Comparison of ENCODE assay signal across 13 mouse cellular contexts in genomic region chr5:124224321-124225092, GRCm38 (mm10). TPM values are rescaled to one million over a fixed set of nuclear protein-coding genes. Genes with fewer than 3 reads are reported as not detected.
DNase-seq lines count a peak whose midpoint lies in the region.
"Had no signal": no experiment of that assay in that cellular context is flagged by ENCODE, and none has a peak within 500 bp of the region (broad histone marks: within the 10 kb centered on the region; RNA-seq: fewer than 3 reads in every experiment).

No protein-coding gene starts in this region.

- intact Hi-C loops in gastrocnemius, postnatal 14 days (cut with DNase I; ENCODE audit: low total_unique reads), result no loop called here
- intact Hi-C loops in gastrocnemius, postnatal 36 days (cut with DNase I), result no loop called here
- intact Hi-C loops in left cerebral cortex, postnatal 4 days (cut with DNase I), result no loop called here
- intact Hi-C loops in left cerebral cortex, postnatal 14 days (cut with DNase I), result no loop called here

- H3K27me3 ChIP-seq in limb, embryonic 10.5 days (ENCODE audit: low read depth, poor library complexity, severe bottlenecking), result no peaks in the 10 kb centered on the region
- H3K27me3 ChIP-seq: embryonic facial prominence, embryonic 15.5 days; limb, embryonic 15.5 days had no signal

- no peak overlapping the region for H3K27ac ChIP-seq in limb, embryonic 10.5 days
- H3K27ac ChIP-seq: embryonic facial prominence, embryonic 15.5 days; limb, embryonic 15.5 days had no signal

- peak; percentile 49 for DNase-seq in gastrocnemius, postnatal 14 days
- no peak for DNase-seq in gastrocnemius, postnatal 36 days
- DNase-seq in left cerebral cortex, postnatal 4 days, result peak; percentile 28
- no peak for DNase-seq in left cerebral cortex, postnatal 14 days (ENCODE audit: low spot score in 2 of 2)
- DNase-seq in retina, postnatal 1 day, result peak; percentile 35
- no peak for DNase-seq in retina, embryonic 14.5 days (ENCODE audit: low spot score)
- DNase-seq in right cerebral cortex, postnatal 10 days (ENCODE audit: low spot score in 2 of 2), result no peak
- DNase-seq in limb, embryonic 10.5 days (ENCODE audit: low spot score), result no peak
- DNase-seq: cerebellum, postnatal 36 days; kidney, adult 9 months; right cerebral cortex, postnatal 4 days had no signal

- H3K36me3 ChIP-seq in limb, embryonic 10.5 days, result no peaks in the 10 kb centered on the region
- H3K36me3 ChIP-seq: embryonic facial prominence, embryonic 15.5 days; limb, embryonic 15.5 days had no signal

- peaks cover 24% of the 10 kb centered on the region for H3K4me1 ChIP-seq in limb, embryonic 10.5 days

- H3K4me3 ChIP-seq in limb, embryonic 10.5 days, result no peak overlapping the region
- H3K4me3 ChIP-seq: embryonic facial prominence, embryonic 15.5 days; limb, embryonic 15.5 days had no signal

- H3K9me3 ChIP-seq in limb, embryonic 10.5 days (replicated peaks), result no peaks in the 10 kb centered on the region
- H3K9me3 ChIP-seq: embryonic facial prominence, embryonic 15.5 days; limb, embryonic 15.5 days had no signal

- WGBS in limb, embryonic 10.5 days, result 59% methylated on average over 16 of the region's 16 CpGs

RNA-seq across cellular contexts. Expression of gene Pitpnm2, which starts 25.1 kb away (rescaled TPM):
- total RNA-seq in gastrocnemius, postnatal 14 days (2021), result 10 to 100 TPM; 18.4 to 19.0 TPM
- 10 to 100 TPM; 18.0 to 19.3 TPM for total RNA-seq in gastrocnemius, postnatal 36 days (2021)
- total RNA-seq in left cerebral cortex, postnatal 4 days (2021), result 100 to 1,000 TPM; 146 to 151 TPM
- 100 to 1,000 TPM; 202 to 237 TPM for total RNA-seq in left cerebral cortex, postnatal 14 days (2021)
- 2.0 and 2.4 TPM in 2 replicates for polyA plus RNA-seq in limb, embryonic 10.5 days (2016; fragmentation: Nextera tagmentation; extraction: Ambion mirVana)

Comparison
In these comparisons a context has a peak if more than half of its experiments do, and no peak if none do; other contexts are left out.
1. DNase-seq: peak in gastrocnemius, postnatal 14 days (single experiment), left cerebral cortex, postnatal 4 days (single experiment) and retina, postnatal 1 day (single experiment); none in gastrocnemius, postnatal 36 days (0 of 2), left cerebral cortex, postnatal 14 days (0 of 2), retina, embryonic 14.5 days (single experiment), right cerebral cortex, postnatal 10 days (0 of 2) and limb, embryonic 10.5 days (single experiment).
2. RNA of gene Pitpnm2, which starts 25.1 kb away (total RNA-seq): 202 to 237 TPM in left cerebral cortex, postnatal 14 days and 146 to 151 TPM in left cerebral cortex, postnatal 4 days; 18.0 to 19.3 TPM in gastrocnemius, postnatal 36 days and 18.4 to 19.0 TPM in gastrocnemius, postnatal 14 days; every median in the first group is over 4 times any median in the second.